Mouse (Mus musculus) C2C12 (cell line): ENCODE results near the gene Bcor. TPM values are rescaled to one million over a fixed set of nuclear protein-coding genes. Genes with fewer than 3 reads are reported as not detected.
A peak's percentile ranks its signal among the peaks of the same experiment; 100 is the strongest.

Experiments used
- H3K27me3 ChIP-seq: one replicate; pipeline ENCODE4 v1.6.1; 2011; ENCODE audit not compliant: control insufficient read depth, insufficient read depth, insufficient read length
- H3K36me3 ChIP-seq: one replicate; pipeline ENCODE4 v1.6.1; 2011; ENCODE audit not compliant: control insufficient read depth, insufficient read depth
- H3K4me3 ChIP-seq: one replicate; pipeline ENCODE4 v1.5.1; 2011; ENCODE audit warnings: mild to moderate bottlenecking, control low read depth; ENCODE audit not compliant: poor library complexity, insufficient read depth, severe bottlenecking
- H3K79me2 ChIP-seq: one replicate; pipeline ENCODE4 v1.6.1; 2011; ENCODE audit not compliant: control insufficient read depth, insufficient read depth
- H3K79me3 ChIP-seq: one replicate; pipeline ENCODE4 v1.6.1; 2011; ENCODE audit warnings: low read depth, control low read depth
- H3ac ChIP-seq: one replicate; pipeline ENCODE3; 2011; ENCODE audit warnings: low read depth; ENCODE audit not compliant: control insufficient read depth, insufficient read length
- CEBPB ChIP-seq: IDR thresholded peaks from one replicate; pipeline ENCODE4 v1.6.1; 2011; ENCODE audit warnings: low read depth, mild to moderate bottlenecking, control low read depth, moderate library complexity
- CTCF ChIP-seq: IDR thresholded peaks from one replicate; pipeline ENCODE4 v1.5.1; 2011; ENCODE audit not compliant: control insufficient read depth, insufficient read depth, insufficient read length
- FOSL1 ChIP-seq: IDR thresholded peaks from one replicate; pipeline ENCODE4 v1.8.0; 2011; ENCODE audit warnings: mild to moderate bottlenecking, low read length; ENCODE audit not compliant: poor library complexity, insufficient read depth, severe bottlenecking
- MAX ChIP-seq: IDR thresholded peaks from one replicate; pipeline ENCODE4 v1.6.1; 2011; ENCODE audit warnings: mild to moderate bottlenecking, control low read depth
- MYOD1 ChIP-seq: IDR thresholded peaks from one replicate; pipeline ENCODE4 v1.6.1; 2011; ENCODE audit warnings: low read depth; ENCODE audit not compliant: control insufficient read depth, insufficient read length
- MYOG ChIP-seq: IDR thresholded peaks from one replicate; pipeline ENCODE4 v1.6.1; 2011; ENCODE audit not compliant: control insufficient read depth, insufficient read length; ENCODE audit errors: extremely low read depth
- USF1 ChIP-seq: IDR thresholded peaks from one replicate; pipeline ENCODE4 v1.6.1; 2011; ENCODE audit warnings: low read depth, mild to moderate bottlenecking, control low read depth, moderate library complexity
- polyA plus RNA-seq: library from polyadenylated mRNA; unstranded; fragments of >200 nt; fragmentation: generic; extraction: Trizol; gene quantifications from one replicate; pipeline ENCODE4 v1.2.1, GENCODE M21; 2012; ENCODE audit warnings: missing spikeins

Bcor gene
- polyA plus RNA-seq, 1 experiment: 15.2 TPM

- Histone ChIP-seq H3ac (peak overlapping the region; percentile 74), H3K36me3 (no peaks in the 10 kb centered on the region), H3K79me3 (no peaks in the 10 kb centered on the region), H3K79me2 (no peaks in the 10 kb centered on the region), H3K27me3 (no peaks in the 10 kb centered on the region), H3K4me3 (no peak overlapping the region)
- no peak for TF ChIP-seq MYOG
- TF ChIP-seq MAX: no peak
- TF ChIP-seq CEBPB: no peak
- TF ChIP-seq MYOD1: no peak
- no peak for TF ChIP-seq FOSL1
Measured at GRCm38 (mm10) chrX:12158244-12158820, 1.8 kb downstream of the Bcor start.

- Histone ChIP-seq H3K36me3 (no peaks in the 10 kb centered on the region), H3ac (peak overlapping the region; percentile 37), H3K4me3 (no peak overlapping the region), H3K27me3 (no peaks in the 10 kb centered on the region), H3K79me2 (no peaks in the 10 kb centered on the region), H3K79me3 (no peaks in the 10 kb centered on the region)
- no peak for TF ChIP-seq MAX
- TF ChIP-seq MYOG: no peak
- TF ChIP-seq CEBPB: no peak
- no peak for TF ChIP-seq CTCF
- TF ChIP-seq FOSL1: no peak
- no peak for TF ChIP-seq USF1
- TF ChIP-seq MYOD1: no peak
Measured at GRCm38 (mm10) chrX:12157331-12157930, 2.7 kb downstream of the Bcor start.

GRCm38 (mm10) chrX:12155842-12156291, 4.3 kb downstream of the Bcor start:
- H3K36me3 ChIP-seq: no peaks in the 10 kb centered on the region
- no peaks in the 10 kb centered on the region for H3K79me3 ChIP-seq
- H3K79me2 ChIP-seq: no peaks in the 10 kb centered on the region
- H3K4me3 ChIP-seq: no peak overlapping the region
- H3K27me3 ChIP-seq: no peaks in the 10 kb centered on the region
- no peak overlapping the region for H3ac ChIP-seq
- no peak for TF ChIP-seq USF1
- no peak for TF ChIP-seq FOSL1
- no peak for TF ChIP-seq MAX
- TF ChIP-seq MYOD1: no peak
- no peak for TF ChIP-seq CEBPB
- no peak for TF ChIP-seq MYOG
- TF ChIP-seq CTCF: no peak

- no peak for TF ChIP-seq MAX
- TF ChIP-seq FOSL1: no peak
- TF ChIP-seq CEBPB: no peak
- no peak for TF ChIP-seq MYOG
- no peak for TF ChIP-seq USF1
- no peaks in the 10 kb centered on the region for H3K79me2 ChIP-seq
- H3K79me3 ChIP-seq: no peaks in the 10 kb centered on the region
- no peaks in the 10 kb centered on the region for H3K27me3 ChIP-seq
- no peaks in the 10 kb centered on the region for H3K36me3 ChIP-seq
- H3K4me3 ChIP-seq: no peak overlapping the region
- H3ac ChIP-seq: no peak overlapping the region
Measured at GRCm38 (mm10) chrX:12155068-12155840, 4.9 kb downstream of the Bcor start.

GRCm38 (mm10) chrX:12153141-12154095, 6.7 kb downstream of the Bcor start:
- Histone ChIP-seq H3K4me3 (no peak overlapping the region), H3K36me3 (no peaks in the 10 kb centered on the region), H3K79me2 (no peaks in the 10 kb centered on the region), H3K79me3 (no peaks in the 10 kb centered on the region), H3ac (no peak overlapping the region), H3K27me3 (no peaks in the 10 kb centered on the region)
- TF ChIP-seq MYOD1 (no peak), CTCF (no peak), CEBPB (no peak), USF1 (no peak), MAX (no peak), MYOG (no peak), FOSL1 (no peak)
